Mouse (Mus musculus) adrenal gland, postnatal 25 days (tissue): Measurements from ENCODE around the gene Lct. TPM values are rescaled to one million over a fixed set of nuclear protein-coding genes. Genes with fewer than 3 reads are reported as not detected.
"Not testable (repeated sequence)": the region's sequence is repeated elsewhere in the genome, so short reads cannot be mapped to it uniquely, and the experiment has no call there.

Source experiments
- DNase-seq: peaks from one replicate; pipeline ENCODE4 v3.0.0; 2021; ENCODE audit warnings: mixed read lengths
- long read RNA-seq: library from polyadenylated mRNA; stranded (forward); transcript quantifications from one replicate; pipeline ENCODE4 v2.0.0, GENCODE M21; 2021
- total RNA-seq: library from RNA; stranded (reverse); gene quantifications from 2 replicates; pipeline ENCODE4 v1.2.3, GENCODE M21; 2021

Gene Lct
- 0.12 and 0.14 TPM in 2 replicates for total RNA-seq
- long read RNA-seq = 0 reads

DNA sequence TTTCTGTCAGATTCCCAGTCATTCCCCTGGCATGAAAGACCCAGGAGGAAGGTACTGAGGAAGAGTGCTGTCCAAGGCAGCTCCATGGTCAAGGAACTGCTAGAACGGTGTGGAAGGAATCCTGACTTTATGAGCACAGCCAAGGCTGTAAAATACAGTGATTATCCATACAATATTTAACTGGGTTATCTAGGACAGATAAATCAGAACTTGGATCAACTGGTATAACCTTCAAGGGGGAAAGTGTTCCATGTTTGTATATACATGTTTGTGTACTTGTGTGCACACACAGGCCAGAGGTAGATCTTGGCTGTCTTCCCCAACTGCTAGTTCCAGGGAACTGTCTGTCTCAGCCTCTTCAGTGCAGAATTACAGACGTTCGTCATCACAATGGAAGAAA is at the start of gene Lct:
Gene Lct, minus strand, starts transcription at position 101 of the 400 bp plus-strand sequence.
- no peak for DNase-seq

DNA sequence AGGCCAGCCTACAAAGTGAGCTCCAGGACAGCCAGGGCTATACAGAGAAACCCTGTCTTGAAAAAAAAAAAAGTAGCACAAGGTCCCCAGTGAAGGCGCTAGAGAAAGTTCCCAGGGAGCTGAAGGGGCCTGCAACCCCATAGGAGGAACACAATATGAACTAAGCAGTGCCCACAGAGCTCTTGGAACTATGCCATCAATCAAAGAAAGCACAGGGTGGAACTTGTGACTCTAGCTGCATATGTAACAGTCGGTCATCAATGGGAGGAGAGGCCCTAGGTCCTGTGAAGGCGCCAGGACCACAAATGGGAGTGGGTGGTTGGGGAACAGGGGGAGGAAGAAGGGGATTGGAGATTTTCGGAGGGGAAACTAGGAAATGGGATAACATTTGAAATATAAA is 48.7 kb upstream of the Lct start:
- DNase-seq = no peak

DNA sequence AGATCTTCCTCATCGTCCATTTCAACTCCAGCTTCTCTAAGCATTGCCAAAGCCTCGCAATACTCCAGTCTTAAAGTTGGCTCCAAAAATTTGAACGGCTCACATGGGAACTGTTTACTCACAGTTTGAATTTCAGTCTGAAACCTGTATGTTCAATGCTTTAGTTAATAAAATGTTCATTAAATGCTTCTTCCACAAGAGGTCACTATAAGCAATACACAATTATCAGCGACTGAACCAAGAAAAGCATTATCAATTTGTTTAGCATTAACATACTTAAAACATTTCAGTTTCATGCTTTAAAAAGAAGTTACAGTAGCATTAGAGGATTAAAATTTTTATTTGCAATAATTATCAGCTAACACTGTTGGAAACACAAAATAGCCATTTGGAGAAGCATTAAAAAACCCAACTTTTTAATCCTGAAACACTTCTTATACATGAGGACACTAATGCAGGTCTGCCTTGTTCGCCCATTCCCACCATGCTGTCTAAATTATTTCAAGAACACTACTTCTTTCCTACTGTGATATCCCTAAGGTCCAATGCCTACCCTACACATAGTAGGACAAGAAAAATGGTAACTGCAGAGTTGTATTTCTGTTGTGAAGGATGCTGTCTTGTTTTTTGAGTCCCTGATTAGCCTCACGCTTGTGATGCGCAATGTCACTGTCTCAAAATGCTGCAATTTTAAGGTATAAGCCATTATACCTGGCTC is 44.2 kb upstream of the Lct start:
- no peak for DNase-seq

DNA sequence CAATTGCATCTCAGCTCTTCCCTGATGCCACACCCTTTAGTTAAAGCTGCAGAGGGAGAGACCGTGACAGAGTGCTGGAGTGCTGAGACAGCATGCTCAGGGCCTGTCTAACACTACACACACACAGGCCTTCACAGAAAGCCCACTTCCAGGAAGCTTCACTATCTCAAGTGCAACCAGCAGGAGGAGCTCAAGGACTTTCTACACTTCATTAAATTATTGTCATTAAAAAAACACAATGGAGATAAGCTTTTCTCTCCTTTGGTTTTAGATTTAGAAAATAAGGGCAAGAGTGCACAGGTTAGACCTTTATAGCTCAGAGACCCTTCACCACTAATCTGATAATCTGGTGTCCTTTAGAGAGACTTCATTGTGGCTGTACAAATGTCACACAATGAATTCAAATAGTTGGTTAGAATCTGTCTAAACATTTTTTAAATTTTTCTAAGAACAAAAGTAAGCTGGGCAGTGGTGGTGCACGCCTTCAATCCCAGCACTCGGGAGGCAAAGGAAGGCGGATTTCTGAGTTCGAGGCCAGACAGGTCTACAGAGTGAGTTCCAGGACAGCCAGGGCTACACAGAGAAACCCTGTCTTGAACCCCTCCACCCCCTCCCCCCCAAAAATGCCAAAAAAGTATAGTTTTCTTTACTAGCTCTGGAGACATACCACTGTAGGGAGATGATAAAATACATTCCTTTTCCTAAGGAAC is 40.8 kb upstream of the Lct start:
- DNase-seq = peak; percentile 12

DNA sequence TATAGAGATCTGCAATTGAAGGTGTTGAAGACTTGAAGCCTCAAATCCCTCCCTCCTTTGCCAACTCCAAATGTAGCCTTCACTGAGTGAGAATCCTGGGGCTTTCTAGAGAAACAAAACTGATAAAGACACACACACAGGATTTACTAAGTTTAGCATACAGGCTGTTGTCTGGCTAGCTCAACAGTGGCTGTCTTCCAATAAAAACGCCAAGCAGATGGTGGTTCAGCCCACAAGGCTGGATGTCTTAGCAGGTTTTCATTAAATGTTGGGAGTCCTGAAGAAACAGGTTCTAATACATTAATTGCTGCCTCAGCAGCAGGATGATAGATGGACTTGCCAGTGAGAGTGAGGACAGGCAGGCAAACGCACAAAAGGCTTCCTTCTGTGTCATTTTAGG is 32.5 kb upstream of the Lct start:
- DNase-seq = no peak

DNA sequence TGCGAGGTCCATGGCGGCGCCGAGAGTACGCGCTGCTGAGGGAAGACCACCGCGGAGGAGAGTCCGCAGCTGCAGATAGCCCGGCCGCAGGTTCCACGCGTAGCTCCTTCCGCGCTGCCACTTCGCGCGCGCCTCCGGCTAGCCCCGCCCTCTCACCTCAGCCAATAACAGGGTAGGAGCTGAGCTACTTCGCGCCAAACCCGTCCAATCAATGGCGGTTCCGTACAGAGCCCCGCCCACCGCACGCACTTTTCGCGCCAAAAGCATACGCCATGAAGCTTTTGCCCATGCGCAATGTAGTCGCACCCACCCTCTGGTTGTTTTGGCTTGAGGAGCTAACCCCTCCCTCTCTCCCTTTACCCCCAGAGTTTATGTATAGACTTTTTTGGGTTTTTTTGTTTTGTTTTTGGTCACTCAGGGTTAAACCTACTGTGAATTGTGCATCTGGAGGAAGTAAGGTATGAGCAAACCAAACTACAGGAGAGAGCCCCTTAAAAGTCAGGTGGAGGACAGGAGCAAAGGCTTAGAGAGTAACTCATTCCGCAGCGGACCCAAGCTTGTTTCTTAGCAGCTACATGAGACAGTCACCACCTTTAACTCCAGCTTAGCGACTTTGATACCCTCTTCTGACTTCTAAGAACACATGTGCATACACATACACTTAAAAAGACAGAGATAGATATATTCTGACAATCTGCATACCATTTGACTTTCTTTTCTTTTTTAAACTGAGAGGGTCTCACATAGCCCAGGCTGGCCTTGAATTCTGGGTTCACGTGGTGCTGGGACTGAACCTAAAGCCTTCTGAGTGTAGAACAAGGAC is 31.6 kb upstream of the Lct start, which contains the start of gene Mcm6:
Gene Mcm6, minus strand, starts transcription at position 111 of the 823 bp plus-strand sequence.
- peak; percentile 93 for DNase-seq

DNA sequence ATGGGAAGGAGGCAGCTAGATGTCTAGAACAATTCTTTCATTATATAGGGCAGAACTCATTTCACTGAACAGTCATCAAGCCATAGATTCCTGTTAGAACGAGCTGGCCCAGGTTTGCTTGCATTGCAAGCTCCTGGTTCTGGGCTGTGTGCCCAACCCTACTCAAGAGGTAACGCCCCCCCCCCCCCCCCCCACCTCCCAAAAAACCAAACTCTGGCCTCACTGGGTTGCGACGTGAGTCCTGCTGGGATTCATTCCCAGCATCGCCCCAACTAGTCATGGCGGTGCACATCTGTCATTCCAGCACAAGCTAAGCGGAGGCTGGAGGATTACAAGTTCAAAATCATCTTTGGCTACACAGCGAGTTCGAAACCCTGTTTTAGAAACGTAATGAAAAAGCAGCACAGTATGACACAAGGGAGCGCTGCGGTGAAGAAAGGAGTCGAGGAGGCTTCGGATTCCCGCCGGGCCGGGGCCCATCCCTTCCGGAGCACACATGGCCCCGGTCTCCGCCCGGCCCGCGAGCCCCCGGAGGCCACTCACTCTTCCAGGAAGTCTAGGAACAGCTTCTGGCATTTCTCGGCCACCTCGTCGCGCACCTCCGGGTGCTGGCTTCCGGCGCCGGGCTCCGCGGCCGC is 30.9 kb upstream of the Lct start:
- no peak for DNase-seq

DNA sequence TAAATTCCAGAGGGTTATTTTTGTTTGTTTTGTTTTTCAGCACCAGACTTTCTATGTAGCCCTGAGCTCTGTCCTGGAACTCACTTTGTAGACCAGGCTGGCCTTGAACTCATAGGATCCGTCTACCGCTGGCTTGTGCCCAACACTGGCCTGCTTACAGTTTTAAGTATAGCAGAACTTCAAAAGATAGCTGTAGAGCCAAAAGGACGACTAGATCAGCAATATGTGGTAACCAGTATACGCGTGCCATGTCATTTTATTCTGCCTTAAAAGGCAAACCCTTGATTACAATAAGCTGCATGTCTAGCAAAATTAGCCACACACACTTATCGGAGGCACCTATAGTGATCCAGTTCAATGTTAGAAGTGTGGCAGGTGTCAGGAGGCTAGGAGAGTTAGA is 30.2 kb upstream of the Lct start:
- DNase-seq = peak; percentile 52

DNA sequence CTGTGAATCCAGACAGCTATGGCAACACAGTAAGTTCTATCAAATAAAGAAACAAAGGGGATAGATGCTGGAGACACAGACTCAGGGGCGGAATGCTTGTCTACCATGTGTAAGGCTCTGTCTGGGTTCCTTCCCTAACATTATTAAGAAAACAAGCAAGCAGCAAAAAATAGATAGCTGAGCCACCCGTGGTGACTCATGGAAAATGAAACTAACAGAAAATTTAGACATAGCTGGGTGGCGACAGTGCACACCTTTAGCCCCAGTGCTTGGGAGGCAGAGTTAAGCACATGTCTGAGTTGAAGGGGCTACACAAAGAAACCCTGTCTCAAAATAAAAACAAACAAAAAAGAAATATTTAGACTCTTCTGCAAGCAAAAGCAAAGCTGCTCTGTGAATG is 29.3 kb upstream of the Lct start:
- DNase-seq = no peak

DNA sequence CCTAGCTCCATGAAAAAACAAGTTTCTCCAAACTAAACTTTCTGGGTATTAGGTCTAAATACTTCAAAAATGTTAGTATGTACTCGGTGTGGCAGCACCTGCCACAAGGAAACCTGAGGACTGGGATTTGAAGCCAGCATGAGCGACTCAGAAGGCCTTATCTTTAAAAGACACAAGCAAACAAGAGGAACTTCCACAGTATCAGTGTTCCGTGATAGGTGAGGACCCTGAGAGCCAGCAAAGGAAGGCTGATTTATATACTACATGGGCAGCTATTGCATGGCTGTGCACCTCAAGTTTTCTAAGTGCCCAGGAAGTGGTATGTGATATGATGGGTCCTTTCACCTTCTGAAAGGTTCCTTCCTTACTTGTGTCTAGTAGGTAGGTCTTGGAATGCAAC is 25.0 kb upstream of the Lct start:
- no peak for DNase-seq

DNA sequence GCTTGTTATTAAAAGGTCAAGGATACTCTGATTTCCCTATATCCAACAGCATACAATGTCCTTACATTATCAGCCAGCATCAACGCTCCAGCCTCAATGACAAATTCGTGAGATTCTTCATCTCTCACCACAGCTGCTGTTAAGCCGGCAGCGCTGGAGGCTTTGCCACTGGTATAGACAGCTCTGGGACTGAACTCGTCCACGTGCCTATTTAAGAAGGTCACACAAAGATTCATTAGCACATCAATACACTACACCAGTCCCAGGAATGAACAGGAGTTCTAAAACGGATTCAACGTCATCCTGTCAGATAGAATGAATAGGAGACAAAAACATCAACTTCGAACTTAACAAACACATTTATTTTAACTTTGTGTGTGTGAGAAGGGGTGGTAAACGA is 16.1 kb upstream of the Lct start:
- DNase-seq = no peak

DNA sequence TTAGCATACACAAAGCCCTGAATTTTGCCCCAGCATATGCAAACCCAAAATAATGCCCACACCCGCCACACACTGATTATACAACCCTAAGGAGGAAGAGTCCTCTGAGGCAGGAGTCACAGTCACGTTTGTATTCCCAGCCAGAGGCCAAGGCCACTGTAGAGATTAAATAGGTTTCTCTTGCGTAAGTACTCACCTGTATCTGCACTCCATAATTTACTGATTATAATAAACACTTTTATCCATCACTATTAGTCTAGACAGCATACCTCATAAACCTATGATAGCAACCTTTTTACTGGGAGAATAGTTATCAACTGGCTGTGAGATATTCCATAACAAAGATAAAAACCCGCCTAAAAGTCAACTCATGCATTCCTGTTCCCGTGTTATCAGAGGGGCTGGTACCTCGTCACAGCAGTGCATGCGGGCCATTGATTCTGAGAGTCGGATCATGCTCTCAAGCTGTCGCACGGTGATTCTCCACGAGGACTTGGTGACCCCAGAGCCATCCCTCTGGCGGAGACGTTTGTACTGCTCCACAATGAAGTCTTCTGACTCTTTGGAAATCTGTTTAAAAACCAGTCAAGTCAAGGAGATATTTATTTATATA is 9.7 kb upstream of the Lct start:
- no peak for DNase-seq

DNA sequence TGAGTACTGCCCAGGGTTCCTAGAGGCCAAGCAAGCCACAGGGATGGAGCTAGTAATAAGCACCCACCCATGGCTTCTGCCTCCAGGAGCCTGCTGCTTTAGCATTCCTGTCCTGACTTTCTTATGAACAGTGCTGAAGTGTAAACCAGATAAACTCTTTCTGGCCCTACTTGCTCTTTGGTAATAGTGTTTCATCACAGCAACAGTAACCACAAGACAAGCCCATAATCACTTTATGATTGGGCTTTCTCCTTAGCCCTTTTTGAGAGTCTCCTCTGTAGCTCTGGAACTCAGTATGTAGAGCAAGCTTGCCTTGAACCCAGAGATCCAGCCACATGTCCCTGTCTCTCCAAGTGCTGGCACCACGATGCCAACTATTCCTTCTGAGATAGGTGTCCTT is 2.2 kb upstream of the Lct start:
- DNase-seq = no peak

DNA sequence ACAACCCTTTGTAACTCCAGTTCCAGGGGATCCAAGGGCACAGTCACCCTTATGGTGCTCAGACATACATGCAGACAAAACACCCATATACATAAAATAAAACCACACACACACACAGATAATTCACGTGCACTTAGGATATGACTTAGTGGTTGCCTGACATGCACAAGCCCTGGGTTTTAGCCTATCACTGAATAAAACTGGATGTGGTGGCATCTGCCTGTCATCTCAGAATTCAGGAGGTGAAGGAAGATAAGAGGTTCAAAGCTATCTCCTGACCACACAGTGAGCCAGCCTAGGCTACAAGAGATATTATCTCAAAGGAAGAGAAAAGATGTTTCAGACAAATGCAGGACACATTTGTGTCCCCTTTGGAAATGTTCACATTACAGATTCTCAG is 953 bp downstream of the Lct start:
- DNase-seq = no peak

DNA sequence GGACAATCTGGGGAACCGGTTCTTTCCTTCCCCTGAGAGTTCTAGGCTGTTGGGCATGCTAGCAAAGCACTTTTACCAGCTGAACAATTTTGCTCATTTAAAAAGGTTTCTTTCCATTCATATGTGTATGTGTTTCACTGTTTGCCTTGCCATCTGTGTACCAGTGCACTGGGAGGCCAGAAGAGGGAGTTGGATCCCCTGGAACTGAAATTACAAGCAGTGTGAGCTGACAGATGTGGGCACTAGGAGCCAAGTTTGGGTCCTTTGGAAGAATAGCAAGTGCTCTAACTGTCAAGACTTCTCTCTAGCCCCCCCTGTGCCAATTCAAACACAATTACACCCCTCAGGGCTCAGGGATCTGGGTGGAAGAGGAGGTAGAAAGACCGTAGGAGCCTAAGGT is 3.3 kb downstream of the Lct start:
- DNase-seq = no peak

DNA sequence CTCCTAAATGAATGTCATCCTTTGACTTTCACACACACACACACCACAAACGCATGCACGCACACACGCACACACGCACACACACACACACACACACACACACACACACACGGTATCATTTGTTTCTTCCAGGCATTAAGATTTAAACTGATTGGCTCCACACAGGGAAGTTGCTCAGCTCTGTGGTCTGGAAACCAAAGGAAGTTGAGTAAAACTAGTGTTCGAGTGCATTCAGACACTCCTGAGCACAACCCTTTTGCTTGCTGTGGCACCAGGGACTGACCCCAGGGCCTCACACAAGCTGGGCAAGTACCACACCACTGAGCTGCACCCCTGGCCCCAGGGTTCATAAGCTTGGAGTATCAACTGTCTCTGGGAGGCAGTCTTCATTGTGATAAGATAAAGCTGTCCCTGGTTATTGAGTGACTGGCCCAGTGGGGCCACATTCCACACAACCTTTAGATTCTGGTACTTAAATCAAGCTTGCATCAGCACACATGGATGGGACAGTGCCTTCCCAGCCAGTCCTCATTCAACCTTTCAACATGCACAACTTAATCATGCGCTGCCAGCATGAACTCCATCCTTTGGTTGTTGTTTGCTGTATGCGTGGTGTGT is 5.0 kb downstream of the Lct start:
- no peak for DNase-seq

DNA sequence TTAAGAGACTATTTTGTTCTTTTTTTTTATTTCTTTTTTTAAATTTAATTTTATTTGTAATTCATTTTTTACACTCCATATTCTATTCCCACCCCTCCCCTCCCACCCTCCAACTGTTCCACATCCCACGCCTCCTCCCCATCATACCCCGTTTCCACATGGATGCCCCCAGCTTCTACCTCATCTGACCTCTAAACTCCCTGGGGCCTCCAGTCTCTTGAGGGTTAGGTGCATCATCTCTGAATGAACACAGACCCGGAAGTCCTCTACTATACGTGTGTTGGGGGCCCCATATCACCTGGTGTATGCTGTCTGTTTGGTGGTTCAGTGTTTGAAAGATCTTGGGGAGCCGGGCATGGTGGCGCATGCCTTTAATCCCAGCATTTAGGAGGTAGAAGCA is 8.9 kb downstream of the Lct start:
- DNase-seq = not testable (repeated sequence)

DNA sequence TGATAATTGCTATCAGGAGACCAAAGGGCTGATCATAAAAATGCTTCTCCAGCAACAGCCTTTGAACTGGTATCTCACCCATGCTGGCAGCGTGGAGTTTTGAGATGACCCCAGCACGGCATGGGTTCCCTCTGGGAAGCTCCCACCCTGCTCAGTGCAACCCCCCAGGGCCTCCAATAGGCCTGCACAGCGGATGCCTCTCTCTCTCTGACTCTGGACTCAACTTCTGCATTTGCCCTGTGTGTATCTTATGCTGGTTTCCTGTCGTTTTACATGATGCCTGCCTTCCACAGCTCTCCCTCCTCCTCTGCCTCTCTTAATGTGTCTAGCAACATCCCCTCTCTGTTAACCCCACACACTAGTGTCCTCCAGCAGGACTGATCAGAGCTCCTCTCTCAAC is 13.5 kb downstream of the Lct start:
- no peak for DNase-seq

DNA sequence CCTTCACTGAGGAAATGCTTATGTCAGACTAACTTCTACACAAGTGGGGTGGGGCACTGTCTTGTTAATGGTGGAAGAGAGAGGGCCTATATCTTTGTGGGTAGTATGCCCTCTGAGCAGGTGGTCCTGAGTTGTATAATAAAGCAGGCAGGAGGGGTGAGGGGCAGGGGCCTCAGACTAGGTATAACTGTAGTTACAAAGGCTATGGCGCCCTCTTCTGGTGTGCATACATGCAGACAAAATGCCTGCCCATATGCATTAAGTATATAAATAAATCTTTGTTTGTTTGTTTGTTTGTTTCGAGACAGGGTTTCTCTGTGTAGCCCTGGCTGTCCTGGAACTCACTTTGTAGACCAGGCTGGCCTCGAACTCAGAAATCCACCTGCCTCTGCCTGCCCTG is 19.1 kb downstream of the Lct start:
- no peak for DNase-seq

DNA sequence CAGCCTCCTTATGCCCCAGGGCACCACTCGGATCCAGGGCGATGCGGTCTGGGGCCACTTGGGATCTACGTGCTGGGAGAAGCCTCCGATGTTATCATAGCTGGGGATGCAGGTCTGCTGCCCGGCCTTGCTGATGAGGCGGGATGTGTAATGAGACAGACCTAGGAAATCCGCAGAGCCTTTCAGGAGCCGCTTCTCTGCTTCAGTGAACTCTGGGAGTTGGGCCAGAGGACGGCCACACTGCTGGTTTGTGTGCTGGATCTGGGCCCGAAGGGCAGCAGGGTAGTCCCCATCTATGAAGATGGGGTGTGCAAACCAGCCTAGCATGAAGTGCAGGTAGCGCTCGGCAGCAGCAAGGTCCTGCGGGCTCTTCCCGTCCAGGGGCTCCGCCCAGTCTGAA is 24.2 kb downstream of the Lct start:
- DNase-seq = peak; percentile 8

DNA sequence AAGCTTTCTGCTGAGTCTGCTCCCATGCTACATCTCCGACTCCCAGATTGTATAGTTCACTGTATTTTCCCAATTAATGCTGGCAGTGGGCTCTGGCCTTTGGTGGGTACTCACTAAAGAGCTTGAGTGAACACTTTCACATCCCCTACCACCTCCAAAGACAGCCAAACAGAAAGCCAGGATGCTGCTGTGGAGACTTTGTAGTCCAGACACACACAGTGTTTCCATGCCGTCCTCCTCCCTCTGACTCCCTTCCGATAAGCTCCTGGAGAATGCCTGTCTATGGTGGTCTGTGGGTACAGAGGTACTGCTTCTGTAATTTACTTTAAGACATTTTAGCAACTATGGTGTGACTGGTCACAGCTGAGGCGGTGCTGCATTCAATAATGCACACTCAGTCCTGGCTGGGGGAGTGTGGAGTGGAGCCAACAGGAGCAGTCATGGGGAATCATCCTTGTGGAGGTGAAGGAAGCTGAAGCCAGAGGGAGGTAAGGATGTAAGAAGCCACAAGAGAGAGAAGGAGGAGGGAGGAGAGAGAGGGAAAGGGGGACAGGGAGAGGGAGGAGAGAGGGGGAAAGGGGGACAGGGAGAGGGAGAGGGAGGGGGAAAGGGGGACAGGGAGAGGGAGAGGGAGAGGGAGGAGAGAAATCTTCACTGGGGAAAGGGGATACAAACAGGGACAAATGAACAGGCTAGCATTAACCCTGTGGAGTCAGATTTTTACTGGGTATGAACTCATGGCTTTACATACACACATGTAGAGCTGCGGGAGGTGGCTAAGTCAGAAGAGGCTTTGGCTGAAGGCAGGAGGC is 32.2 kb downstream of the Lct start:
- no peak for DNase-seq
